9 mouse cellular contexts compared by ENCODE assay signal in the genomic region with DNA sequence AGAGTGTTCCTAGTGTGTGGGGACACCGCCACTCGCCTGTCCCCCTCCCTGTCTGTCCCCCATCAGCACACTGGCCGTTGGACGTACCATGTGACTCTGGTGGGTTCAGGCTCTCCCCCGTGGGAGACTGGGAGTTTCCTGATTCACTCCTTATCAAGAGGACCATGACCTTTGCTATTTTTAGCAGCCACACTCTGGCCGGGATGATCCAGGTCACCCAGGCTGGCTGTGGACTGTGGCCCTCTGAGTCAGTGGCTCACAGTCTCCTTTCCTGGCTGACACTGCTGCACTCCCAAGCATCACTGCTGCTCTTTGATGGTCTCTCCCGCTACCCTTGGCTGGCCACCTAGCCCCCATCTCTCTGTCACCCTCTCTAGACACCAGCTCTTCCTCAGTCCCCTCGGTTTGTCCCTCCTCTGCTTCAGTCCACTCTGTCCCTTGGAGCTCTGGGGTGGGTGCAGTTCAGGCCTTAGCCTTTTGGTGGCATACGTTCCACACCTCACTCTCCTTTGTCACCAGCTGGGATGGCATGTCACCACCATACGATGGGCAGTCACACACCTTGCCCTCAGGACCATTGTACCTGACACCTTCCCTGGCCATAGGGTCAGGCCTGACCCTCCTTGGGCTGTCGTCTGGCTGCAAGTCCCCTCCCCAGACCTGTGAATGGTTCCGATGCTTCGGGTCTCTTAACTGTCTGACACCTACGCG.
DNase-seq lines count a peak whose midpoint lies in the region; ATAC-seq and TF ChIP-seq lines count a peak whose summit lies in the region.
"Had no signal": no experiment of that assay in that cellular context is flagged by ENCODE, and none has a peak within 500 bp of the region (broad histone marks: within the 10 kb centered on the region; RNA-seq: fewer than 3 reads in every experiment).

No protein-coding gene starts in this region.

- TF ChIP-seq RAD21 in MEL (IDR thresholded peaks at IDR 0.05; ENCODE audit: low read depth, low read length): peak; percentile 53

- peak; percentile 62 to 69; a peak in 3 of 4 replicates for ATAC-seq in hematopoietic stem cell, adult 5-6 weeks (replicated peaks in 1 of 2; ENCODE audit: insufficient read depth in 1 of 2, low FRiP score in 2 of 2, low TSS enrichment in 1 of 2, low read depth in 1 of 2, poor library complexity in 2 of 2, severe bottlenecking in 2 of 2)
- no peak for ATAC-seq in erythroid progenitor cell, adult 5-6 weeks (replicated peaks; ENCODE audit: low FRiP score, poor library complexity, severe bottlenecking)
- ATAC-seq in monocyte, adult 5-6 weeks (replicated peaks; ENCODE audit: insufficient number of reproducible peaks, low FRiP score, low TSS enrichment, poor library complexity, severe bottlenecking): no peak

- no peak overlapping the region for H3K27ac ChIP-seq in MEL (ENCODE audit: control insufficient read depth, low read depth, low read length)
- peak overlapping the region; percentile 81; the same call in 1 of the 2 replicates for H3K27ac ChIP-seq in midbrain, embryonic 10.5 days (replicated peaks)
- H3K27ac ChIP-seq: stomach, embryonic 15.5 days had no signal

- H3ac ChIP-seq in C2C12 (ENCODE audit: control insufficient read depth, insufficient read length, low read depth): no peak overlapping the region

- H3K4me3 ChIP-seq in C2C12 (ENCODE audit: insufficient read depth, poor library complexity, severe bottlenecking) (no peak overlapping the region), MEL (ENCODE audit: control insufficient read depth in 1 of 2, insufficient read depth in 1 of 2, low read depth in 2 of 2, low read length in 2 of 2) (no peak overlapping the region)
- no peak overlapping the region for H3K4me3 ChIP-seq in midbrain, embryonic 10.5 days
- H3K4me3 ChIP-seq: stomach, embryonic 15.5 days had no signal

- no peak overlapping the region for H3K9ac ChIP-seq in MEL (ENCODE audit: control insufficient read depth, low read depth, low read length, poor library complexity, severe bottlenecking)
- H3K9ac ChIP-seq: stomach, embryonic 15.5 days had no signal

- H3K79me3 ChIP-seq in C2C12 (ENCODE audit: low read depth): no peaks in the 10 kb centered on the region

- 59% methylated on average over 15 of the region's 15 CpGs for WGBS in midbrain, embryonic 10.5 days

- H3K79me2 ChIP-seq in C2C12 (ENCODE audit: control insufficient read depth, insufficient read depth) (no peaks in the 10 kb centered on the region), MEL (ENCODE audit: control insufficient read depth, insufficient read depth, low read length, poor library complexity) (no peaks in the 10 kb centered on the region)

- H3K36me3 ChIP-seq in C2C12 (ENCODE audit: control insufficient read depth, insufficient read depth): no peaks in the 10 kb centered on the region
- no peaks in the 10 kb centered on the region for H3K36me3 ChIP-seq in MEL (ENCODE audit: control insufficient read depth in 1 of 2, insufficient read depth in 2 of 2, low read length in 2 of 2)
- H3K36me3 ChIP-seq in midbrain, embryonic 10.5 days: no peaks in the 10 kb centered on the region
- H3K36me3 ChIP-seq: stomach, embryonic 15.5 days had no signal

- no peaks in the 10 kb centered on the region for H3K4me1 ChIP-seq in MEL (ENCODE audit: control insufficient read depth in 1 of 2, insufficient read depth in 2 of 2, low read length in 2 of 2)
- peaks cover 91% of the 10 kb centered on the region for H3K4me1 ChIP-seq in midbrain, embryonic 10.5 days

- peak; percentile 17 for DNase-seq in MEL (ENCODE audit: low read depth, low spot score)
- peak; percentile 68 for DNase-seq in embryo, embryonic 10.5 days (ENCODE audit: low spot score)
- peak; percentile 65 to 75 for DNase-seq in layer of hippocampus, postnatal 10 days (ENCODE audit: low spot score in 2 of 2)
- DNase-seq in midbrain, embryonic 10.5 days (ENCODE audit: low spot score): peak; percentile 63

- TF ChIP-seq POLR2A in MEL (IDR thresholded peaks at IDR 0.05; ENCODE audit: control insufficient read depth in 1 of 2, insufficient read depth in 1 of 2, low read depth in 1 of 2, low read length in 2 of 2, poor library complexity in 1 of 2): no peak

- H3K27me3 ChIP-seq in C2C12 (ENCODE audit: control insufficient read depth, insufficient read depth, insufficient read length) (peaks cover 18% of the 10 kb centered on the region), MEL (ENCODE audit: control insufficient read depth in 1 of 2, insufficient read depth in 2 of 2, low read length in 2 of 2) (peaks cover 2 to 9% of the 10 kb centered on the region in 2 experiments; a peak in 2 of 4 replicates)
- H3K27me3 ChIP-seq in midbrain, embryonic 10.5 days (ENCODE audit: low read depth, poor library complexity, severe bottlenecking): peaks cover 78% of the 10 kb centered on the region
- H3K27me3 ChIP-seq: stomach, embryonic 15.5 days had no signal

- TF ChIP-seq EP300 in MEL (IDR thresholded peaks at IDR 0.05; ENCODE audit: low read depth in 1 of 2, low read length in 2 of 2): no peak

- H3K9me3 ChIP-seq in MEL (replicated peaks; ENCODE audit: insufficient read depth, low read length): no peaks in the 10 kb centered on the region
- H3K9me3 ChIP-seq in midbrain, embryonic 10.5 days (replicated peaks): no peaks in the 10 kb centered on the region
- H3K9me3 ChIP-seq: stomach, embryonic 15.5 days had no signal

- peak; percentile 42 for TF ChIP-seq CTCF in C2C12 (IDR thresholded peaks at IDR 0.05; ENCODE audit: control insufficient read depth, insufficient read depth, insufficient read length)
- peak; percentile 44 to 55 (median 45) for TF ChIP-seq CTCF in MEL (IDR thresholded peaks at IDR 0.05 in 2 of 3, conservative IDR thresholded peaks at IDR 0.05 in 1 of 3; ENCODE audit: control insufficient read depth in 1 of 3, insufficient read depth in 1 of 3, low read depth in 2 of 3, low read length in 3 of 3, poor library complexity in 1 of 3, severe bottlenecking in 1 of 3)

TF ChIP-seq in C2C12, 6 proteins besides CTCF, POLR2A, EP300 and RAD21:
- TF ChIP-seq CEBPB (IDR thresholded peaks at IDR 0.05; ENCODE audit: low read depth) (no peak), FOSL1 (IDR thresholded peaks at IDR 0.05; ENCODE audit: insufficient read depth, low read length, poor library complexity, severe bottlenecking) (no peak)

TF ChIP-seq in MEL, 35 proteins besides CTCF, POLR2A, EP300 and RAD21:
- no peak for TF ChIP-seq KAT2A (conservative IDR thresholded peaks at IDR 0.05; ENCODE audit: low read depth, low read length)
- TF ChIP-seq ZC3H11A (IDR thresholded peaks at IDR 0.05; ENCODE audit: low read depth, low read length): peak; percentile 32; the same call in 1 of the 2 replicates
- TF ChIP-seq SMC3 (IDR thresholded peaks at IDR 0.05; ENCODE audit: low read depth, low read length): peak; percentile 50
- TF ChIP-seq MYC (IDR thresholded peaks at IDR 0.05; ENCODE audit: low read depth, low read length): no peak
- no peak for TF ChIP-seq ZKSCAN1 (IDR thresholded peaks at IDR 0.05; ENCODE audit: low read depth, low read length)
- TF ChIP-seq TBP (IDR thresholded peaks at IDR 0.05; ENCODE audit: low read depth, low read length): no peak
- TF ChIP-seq NRF1 (IDR thresholded peaks at IDR 0.05; ENCODE audit: insufficient read depth, low read depth, low read length, poor library complexity, severe bottlenecking): no peak
TF ChIP-seq in MEL: peak in this region for 2.

Comparison
In these comparisons a context has a peak if more than half of its experiments do, and no peak if none do; other contexts are left out.
1. DNase-seq: peak in every context shown above with its lines; median percentile 70 in layer of hippocampus, postnatal 10 days; 68 in embryo, embryonic 10.5 days; 63 in midbrain, embryonic 10.5 days; 17 in MEL.
2. ATAC-seq: peak in hematopoietic stem cell, adult 5-6 weeks (2 of 2); none in erythroid progenitor cell, adult 5-6 weeks (single experiment) and monocyte, adult 5-6 weeks (single experiment).